Mouse (Mus musculus) stomach, postnatal 0 days (tissue): ENCODE results near the gene Wapl. TPM values are rescaled to one million over a fixed set of nuclear protein-coding genes. Genes with fewer than 3 reads are reported as not detected.
A peak's percentile ranks its signal among the peaks of the same experiment; 100 is the strongest.

Experiments
- ATAC-seq: fragments of 200-750 bp; cut with Nextera tagmentation; 2 replicates; pipeline ENCODE4 v1.8.0; 2017; ENCODE audit not compliant: low FRiP score, low TSS enrichment
- DNase-seq: peaks from one replicate; pipeline ENCODE4 v3.0.0-alpha.2; 2016; ENCODE audit warnings: low spot score
- H3K27ac ChIP-seq: fragments of 300-500 bp; sonication (generic); replicated peaks from 2 replicates; pipeline ENCODE4 v1.5.1; 2014; ENCODE audit warnings: mild to moderate bottlenecking, control low read depth
- H3K27me3 ChIP-seq: fragments of 300-500 bp; sonication (generic); 2 replicates; pipeline ENCODE4 v1.6.1; 2014; ENCODE audit warnings: low read length; ENCODE audit not compliant: control insufficient read depth, insufficient read depth
- H3K36me3 ChIP-seq: fragments of 300-500 bp; sonication (generic); 2 replicates; pipeline ENCODE4 v1.6.1; 2014; ENCODE audit warnings: low read length, mixed read lengths; ENCODE audit not compliant: control insufficient read depth, insufficient read depth
- H3K4me1 ChIP-seq: fragments of 300-500 bp; sonication (generic); replicated peaks from 2 replicates; pipeline ENCODE4 v1.6.1; 2014; ENCODE audit warnings: antibody characterized with exemption; ENCODE audit not compliant: control insufficient read depth, insufficient read depth
- H3K4me2 ChIP-seq: fragments of 300-500 bp; sonication (generic); replicated peaks from 2 replicates; pipeline ENCODE4 v1.6.1; 2014; ENCODE audit warnings: low read depth, mild to moderate bottlenecking, control low read depth, moderate library complexity
- H3K4me3 ChIP-seq: fragments of 300-500 bp; sonication (generic); 2 replicates; pipeline ENCODE4 v1.5.1; 2014; ENCODE audit warnings: low read depth, low read length, control low read depth
- H3K9ac ChIP-seq: fragments of 300-500 bp; sonication (generic); 2 replicates; pipeline ENCODE4 v1.6.1; 2014; ENCODE audit warnings: mild to moderate bottlenecking, low read length, control low read depth, mixed read lengths
- H3K9me3 ChIP-seq: fragments of 300-500 bp; sonication (generic); 2 replicates; pipeline ENCODE4 v1.6.1; 2016; ENCODE audit warnings: low read length; ENCODE audit not compliant: control insufficient read depth
- CTCF ChIP-seq: IDR thresholded peaks from 2 replicates; pipeline ENCODE4 v1.5.1; 2016; ENCODE audit warnings: antibody characterized with exemption, low read depth, mild to moderate bottlenecking, moderate library complexity
- EP300 ChIP-seq: optimal IDR thresholded peaks from 2 replicates; pipeline ENCODE3; 2016; ENCODE audit warnings: antibody characterized with exemption
- WGBS: fragments of 180-500 bp; shearing (Covaris S2); extraction: QIAGEN DNeasy Blood & Tissue Kit; methylation state at CpG from one replicate; pipeline ENCODE4 v1.1.7; 2014; 5-methylcytosine and 5-hydroxymethylcytosine counted together
- polyA plus RNA-seq: library from polyadenylated mRNA; unstranded; fragments of >200 nt; fragmentation: Nextera tagmentation; extraction: Ambion mirVana; gene quantifications from 2 replicates; pipeline ENCODE4 v1.2.1, GENCODE M21; 2015

The Wapl gene
- 15.8 and 16.0 TPM in 2 replicates for polyA plus RNA-seq

DNA sequence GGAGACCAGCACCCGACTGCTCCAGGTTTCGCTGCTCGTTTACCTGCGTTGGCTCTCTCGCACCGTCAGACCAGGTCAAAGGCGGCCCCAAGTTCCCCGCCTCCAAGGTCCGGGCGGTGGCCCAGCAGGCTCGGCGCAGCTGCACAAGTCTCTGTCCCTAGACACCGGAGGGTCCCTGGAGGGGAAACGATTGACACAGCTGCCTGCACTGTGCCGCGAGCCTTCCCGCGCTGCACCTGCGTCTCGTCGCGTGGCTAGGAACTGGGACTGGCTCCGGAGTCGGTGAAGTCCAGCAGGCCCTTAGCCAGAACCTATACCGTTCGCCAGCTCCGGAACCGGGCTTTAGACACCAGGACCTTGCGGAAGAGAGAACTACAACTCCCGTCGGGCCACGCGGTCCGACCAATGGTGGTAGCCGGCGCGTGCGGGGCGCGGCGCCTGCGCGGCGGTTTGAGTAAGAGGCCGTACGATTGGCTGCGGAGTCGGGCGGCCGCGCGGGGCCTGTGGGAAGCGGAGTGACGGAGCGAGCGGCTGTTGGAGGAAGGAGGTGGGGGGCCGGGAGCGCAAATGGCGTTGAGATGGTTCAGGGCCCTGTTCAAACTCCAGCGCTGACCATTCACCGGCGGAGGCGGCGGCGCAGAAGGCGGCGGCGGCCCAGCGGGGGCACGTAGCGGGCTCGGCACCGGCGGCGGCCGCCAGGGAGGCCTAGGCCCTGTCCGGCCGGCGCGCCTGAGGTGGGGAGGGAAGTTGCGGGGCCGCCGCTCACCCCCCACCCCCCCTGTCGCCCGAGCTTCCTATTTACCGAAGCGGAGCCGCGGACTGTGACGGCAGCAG lies at the start of gene Wapl:
Wapl (plus strand) TSS at position 534 of the 834 bp plus-strand sequence.
- H3K9me3 ChIP-seq, result no peaks in the 10 kb centered on the region
- peak; percentile 77 for TF ChIP-seq EP300
- no peak for TF ChIP-seq CTCF
- peak within 1 kb of the TSS; percentile 98 for H3K27ac ChIP-seq
- peak; percentile 99 for ATAC-seq
- under 1% methylated on average over 73 of the region's 90 CpGs for WGBS
- no peaks in the 10 kb centered on the region for H3K36me3 ChIP-seq
- peak within 1 kb of the TSS; percentile 99 for H3K9ac ChIP-seq
- H3K27me3 ChIP-seq, result no peaks in the 10 kb centered on the region
- H3K4me3 ChIP-seq, result peak within 1 kb of the TSS; percentile 99
- no peaks in the 10 kb centered on the region for H3K4me1 ChIP-seq
- peak within 1 kb of the TSS; percentile 71 for H3K4me2 ChIP-seq
- peak; percentile 98 for DNase-seq

DNA sequence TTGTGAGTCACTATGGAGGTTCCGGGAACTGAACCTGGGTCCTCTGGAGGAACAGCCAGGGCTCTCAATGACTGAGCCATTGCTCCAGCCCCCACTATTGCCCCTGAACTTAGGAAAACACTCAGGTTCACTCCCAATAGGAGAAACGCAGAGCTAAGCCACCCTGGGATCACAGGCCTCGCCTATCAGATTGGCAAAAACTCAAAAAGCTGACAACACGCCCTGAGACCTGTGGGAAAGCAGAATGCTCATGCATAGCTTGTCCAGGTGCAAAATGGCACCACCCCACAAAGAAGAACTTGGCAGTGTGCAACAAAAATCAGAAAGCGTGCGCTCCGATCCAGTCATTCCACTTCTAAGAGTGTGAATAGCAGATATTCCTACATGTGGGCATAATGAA lies 46.9 kb upstream of the Wapl start:
- DNase-seq, result peak; percentile 51
- Histone ChIP-seq H3K27ac (no peak overlapping the region), H3K36me3 (no peaks in the 10 kb centered on the region), H3K27me3 (no peaks in the 10 kb centered on the region), H3K4me1 (no peaks in the 10 kb centered on the region), H3K4me2 (no peak overlapping the region), H3K4me3 (no peak overlapping the region), H3K9me3 (no peaks in the 10 kb centered on the region), H3K9ac (no peak overlapping the region)
- peak; percentile 69 for ATAC-seq
- WGBS, result 55% methylated on average over 7 of the region's 7 CpGs
- TF ChIP-seq CTCF, result no peak
- TF ChIP-seq EP300, result no peak

DNA sequence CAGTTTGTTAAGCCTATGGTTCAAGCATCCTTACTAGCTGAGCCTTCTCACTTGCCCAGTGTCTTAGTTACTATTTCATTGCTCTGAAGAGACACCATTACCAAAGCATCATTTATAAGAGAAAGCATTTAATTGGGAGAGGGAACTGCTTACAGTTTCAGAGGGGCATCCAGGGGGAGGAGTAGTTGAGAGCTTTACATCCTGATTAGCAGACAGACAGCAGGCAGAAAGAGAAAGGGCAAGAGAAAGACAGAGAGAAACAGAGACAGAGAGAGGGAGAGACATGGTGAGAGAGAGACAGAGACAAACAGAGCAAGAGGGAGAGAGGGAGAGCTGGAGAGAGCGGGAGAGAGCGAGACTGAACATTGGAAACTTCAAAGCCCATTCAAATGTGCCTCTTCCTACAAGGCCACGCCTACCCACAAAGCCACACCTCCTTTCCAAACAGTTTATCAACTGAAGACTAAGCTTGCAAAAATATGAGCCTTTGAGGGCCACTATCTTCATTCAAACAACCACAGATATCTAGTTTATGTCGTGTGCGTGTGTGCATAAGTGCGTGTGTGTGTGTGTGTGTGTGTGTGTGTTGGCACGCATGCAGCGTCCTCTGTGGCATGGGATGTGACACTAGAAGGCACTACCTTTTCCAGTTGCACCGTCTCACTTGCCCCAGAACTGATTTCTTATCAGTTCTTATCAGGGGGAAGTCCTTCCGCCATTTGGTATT lies 40.8 kb upstream of the Wapl start:
- DNase-seq (no peak), ATAC-seq (no peak)
- Histone ChIP-seq H3K4me1 (no peaks in the 10 kb centered on the region), H3K36me3 (no peaks in the 10 kb centered on the region), H3K9me3 (no peaks in the 10 kb centered on the region), H3K9ac (no peak overlapping the region), H3K27me3 (no peaks in the 10 kb centered on the region), H3K27ac (no peak overlapping the region), H3K4me3 (no peak overlapping the region), H3K4me2 (no peak overlapping the region)
- no peak for TF ChIP-seq EP300
- TF ChIP-seq CTCF, result no peak
- WGBS, result 58% methylated on average over 10 of the region's 10 CpGs

DNA sequence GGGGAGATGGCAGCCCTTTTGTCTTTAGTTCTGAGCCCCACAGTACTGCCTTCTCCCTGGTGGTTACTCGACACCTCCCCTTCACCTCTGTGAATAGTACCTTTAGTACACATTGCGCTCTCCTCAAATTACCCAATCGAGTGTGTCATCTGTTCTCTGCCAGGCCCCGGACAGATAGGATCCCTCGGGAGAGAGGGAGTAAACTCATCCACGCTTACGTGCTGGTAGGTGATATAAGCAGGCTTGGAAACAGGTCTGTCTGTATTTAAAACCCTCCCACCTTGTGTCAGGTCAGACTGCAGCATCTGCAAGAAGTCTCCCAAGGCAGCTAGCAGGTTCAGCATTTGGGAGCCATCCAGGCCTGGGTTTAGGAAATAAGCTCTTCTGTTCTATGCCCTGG lies 38.5 kb upstream of the Wapl start:
- DNase-seq (no peak), ATAC-seq (no peak)
- WGBS, result 30% methylated on average over 7 of the region's 7 CpGs
- no peaks in the 10 kb centered on the region for H3K27me3 ChIP-seq
- TF ChIP-seq EP300 (no peak), CTCF (no peak)
- no peak overlapping the region for H3K4me2 ChIP-seq
- no peak overlapping the region for H3K9ac ChIP-seq
- no peak overlapping the region for H3K4me3 ChIP-seq
- H3K36me3 ChIP-seq, result no peaks in the 10 kb centered on the region
- H3K9me3 ChIP-seq, result no peaks in the 10 kb centered on the region
- H3K27ac ChIP-seq, result no peak overlapping the region
- no peaks in the 10 kb centered on the region for H3K4me1 ChIP-seq

- ATAC-seq (no peak), DNase-seq (no peak)
- TF ChIP-seq EP300 (no peak), CTCF (no peak)
- Histone ChIP-seq H3K27ac (no peak overlapping the region), H3K9ac (no peak overlapping the region), H3K27me3 (no peaks in the 10 kb centered on the region), H3K4me2 (no peak overlapping the region), H3K4me1 (no peaks in the 10 kb centered on the region), H3K36me3 (no peaks in the 10 kb centered on the region), H3K4me3 (no peak overlapping the region), H3K9me3 (no peaks in the 10 kb centered on the region)
- WGBS, result 81% methylated on average over 6 of the region's 6 CpGs
These were observed 38.0 kb upstream of the Wapl start for GRCm38 (mm10) chr14:34635721-34636120.

DNA sequence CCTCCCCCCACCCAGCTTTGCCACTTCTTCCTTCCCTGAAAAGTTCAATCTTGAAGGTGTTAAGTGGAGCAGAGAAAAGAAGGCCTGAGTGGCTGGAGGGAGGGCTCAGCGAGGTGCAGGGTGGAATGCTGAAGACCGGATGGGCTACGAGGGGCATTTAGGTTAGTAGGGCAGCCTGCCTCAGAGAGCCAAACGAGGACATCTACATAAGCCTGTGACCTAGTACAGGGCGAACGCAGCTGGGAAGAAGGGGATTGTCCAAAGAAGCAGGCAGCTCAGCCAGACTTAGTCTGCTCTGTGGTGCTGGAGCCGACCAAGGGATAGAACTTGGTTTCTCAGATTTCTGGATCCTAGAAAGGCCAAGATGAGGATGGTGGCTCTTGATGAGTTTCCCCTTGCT lies 29.6 kb upstream of the Wapl start:
- Histone ChIP-seq H3K4me1 (no peaks in the 10 kb centered on the region), H3K4me2 (no peak overlapping the region), H3K9ac (no peak overlapping the region), H3K27me3 (no peaks in the 10 kb centered on the region), H3K4me3 (no peak overlapping the region), H3K36me3 (no peaks in the 10 kb centered on the region), H3K9me3 (no peaks in the 10 kb centered on the region), H3K27ac (no peak overlapping the region)
- WGBS, result 73% methylated on average over 7 of the region's 7 CpGs
- ATAC-seq (no peak), DNase-seq (no peak)
- TF ChIP-seq EP300, result no peak
- TF ChIP-seq CTCF, result no peak
